Mouse (Mus musculus) cortical plate, adult 2 months (tissue): ENCODE measurements at regions not wholly inside any gene's neighbourhood (a gene's known extent, or its start where the extent isn't known, plus 50 kb on each side); places are given as distances from the start of the nearest gene placed in this dataset.

ENCODE experiments used
- CTCF ChIP-seq: fragments of 200-500 bp; IDR thresholded peaks from 2 replicates; pipeline ENCODE4 v1.5.1; 2011; ENCODE audit warnings: mild to moderate bottlenecking, control low read depth, low read length; ENCODE audit not compliant: insufficient read depth; ENCODE audit errors: extremely low read depth
- POLR2A ChIP-seq: fragments of 200-500 bp; IDR thresholded peaks from 2 replicates; pipeline ENCODE4 v1.6.1; 2011; ENCODE audit warnings: mild to moderate bottlenecking, low read length, control low read depth; ENCODE audit not compliant: insufficient read depth; ENCODE audit errors: extremely low read depth

DNA sequence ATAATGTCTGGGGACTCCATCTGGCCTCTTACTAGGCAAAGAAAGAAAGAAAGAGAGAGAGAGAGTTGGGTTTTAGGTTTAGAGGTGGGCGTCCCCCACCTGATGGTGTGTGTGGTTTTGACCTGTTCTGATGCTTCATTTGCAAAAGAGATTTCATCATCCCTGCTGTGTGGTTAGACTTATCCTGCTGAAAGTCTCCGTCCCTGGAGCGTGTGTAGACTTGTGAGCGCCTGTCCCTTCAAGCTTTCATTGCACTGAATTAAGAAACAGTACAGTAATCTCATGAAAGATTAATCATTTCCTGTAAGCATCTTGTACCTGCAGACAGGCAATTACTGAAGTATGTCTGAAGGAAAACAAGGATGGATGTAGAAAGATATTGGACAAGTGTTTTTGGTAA lies 2244.1 kb downstream of the 4930444P10Rik start:
- TF ChIP-seq POLR2A (no peak), CTCF (no peak)
